Mouse (Mus musculus) intestine, embryonic 16.5 days (tissue): Measurements from ENCODE around the gene Ubn1. TPM values are rescaled to one million over a fixed set of nuclear protein-coding genes. Genes with fewer than 3 reads are reported as not detected.

Experiments
- ATAC-seq: fragments of 200-750 bp; cut with Nextera tagmentation; 2 replicates; pipeline ENCODE4 v1.8.0; 2017; ENCODE audit warnings: moderate TSS enrichment, moderate library complexity
- H3K27ac ChIP-seq: fragments of 300-500 bp; sonication (generic); 2 replicates; pipeline ENCODE4 v1.5.1; 2014; ENCODE audit warnings: mild to moderate bottlenecking, low read length
- H3K27me3 ChIP-seq: fragments of 300-500 bp; sonication (generic); replicated peaks from 2 replicates; pipeline ENCODE4 v1.6.1; 2014; ENCODE audit warnings: low read length, control low read depth, mixed read lengths; ENCODE audit not compliant: control insufficient read depth, insufficient read depth
- H3K36me3 ChIP-seq: fragments of 300-500 bp; sonication (generic); 2 replicates; pipeline ENCODE4 v1.6.1; 2014; ENCODE audit warnings: low read length, control low read depth; ENCODE audit not compliant: control insufficient read depth, insufficient read depth
- H3K4me1 ChIP-seq: fragments of 300-500 bp; sonication (generic); 2 replicates; pipeline ENCODE4 v1.6.1; 2014; ENCODE audit warnings: low read length, control low read depth, mixed read lengths; ENCODE audit not compliant: control insufficient read depth, insufficient read depth
- H3K4me2 ChIP-seq: fragments of 300-500 bp; sonication (generic); 2 replicates; pipeline ENCODE4 v1.6.1; 2014; ENCODE audit warnings: low read depth, low read length, control low read depth
- H3K4me3 ChIP-seq: fragments of 300-500 bp; sonication (generic); 2 replicates; pipeline ENCODE4 v1.5.1; 2014; ENCODE audit warnings: mild to moderate bottlenecking, low read length
- H3K9ac ChIP-seq: fragments of 300-500 bp; sonication (generic); 2 replicates; pipeline ENCODE4 v1.6.1; 2014; ENCODE audit warnings: low read depth, low read length
- H3K9me3 ChIP-seq: fragments of 300-500 bp; sonication (generic); 2 replicates; pipeline ENCODE4 v1.6.1; 2016; ENCODE audit warnings: low read length, control low read depth; ENCODE audit not compliant: control insufficient read depth
- whole genome bisulfite sequencing: fragments of 180-500 bp; shearing (Covaris S2); extraction: QIAGEN DNeasy Blood & Tissue Kit; methylation state at CpG from one replicate; pipeline ENCODE4 v1.1.7; 2014; 5-methylcytosine and 5-hydroxymethylcytosine counted together
- polyA plus RNA-seq: library from polyadenylated mRNA; unstranded; fragments of >200 nt; fragmentation: Nextera tagmentation; extraction: Ambion mirVana; gene quantifications from 2 replicates; pipeline ENCODE4 v1.2.1, GENCODE M21; 2015

The Ubn1 gene
- polyA plus RNA-seq, 1 experiment from 2014 or later, result 11.1 TPM

GRCm38 (mm10) chr16:5013054-5013838 is 36.6 kb upstream of the Ubn1 start, which contains the start of gene Rogdi:
Gene Rogdi, minus strand, starts transcription at chr16:5013553.
- H3K36me3 ChIP-seq, result peaks cover 16% of the 10 kb centered on the region

GRCm38 (mm10) chr16:5014578-5014977 is 35.3 kb upstream of the Ubn1 start:
- Histone ChIP-seq H3K4me1 (peaks cover 16% of the 10 kb centered on the region), H3K9me3 (no peaks in the 10 kb centered on the region), H3K4me2 (no peak overlapping the region), H3K9ac (no peak overlapping the region), H3K27me3 (no peaks in the 10 kb centered on the region), H3K4me3 (no peak overlapping the region), H3K27ac (no peak overlapping the region; the same call in 1 of the 2 replicates), H3K36me3 (peaks cover 25% of the 10 kb centered on the region)
- no peak for ATAC-seq
- WGBS, result 80% methylated on average over 4 of the region's 4 CpGs

More at GRCm38 (mm10) chr16:5013054-5013838, 36.6 kb upstream of the Ubn1 start, which contains the start of gene Rogdi:
- peak within 1 kb of the TSS; percentile 63 for H3K27ac ChIP-seq
- H3K9ac ChIP-seq, result peak within 1 kb of the TSS; percentile 76
- under 1% methylated on average over 62 of the region's 63 CpGs for WGBS
- H3K4me1 ChIP-seq, result peaks cover 16% of the 10 kb centered on the region
- ATAC-seq, result peak; percentile 98
- H3K9me3 ChIP-seq, result no peaks in the 10 kb centered on the region
- peak within 1 kb of the TSS; percentile 86 for H3K4me2 ChIP-seq
- peak within 1 kb of the TSS; percentile 78 for H3K4me3 ChIP-seq
- no peaks in the 10 kb centered on the region for H3K27me3 ChIP-seq

- no peak for ATAC-seq
- no peak overlapping the region for H3K4me2 ChIP-seq
- no peak overlapping the region for H3K4me3 ChIP-seq
- 97% methylated on average over 3 of the region's 3 CpGs for WGBS
- no peaks in the 10 kb centered on the region for H3K9me3 ChIP-seq
- no peaks in the 10 kb centered on the region for H3K27me3 ChIP-seq
- no peaks in the 10 kb centered on the region for H3K4me1 ChIP-seq
- H3K27ac ChIP-seq, result no peak overlapping the region
- H3K36me3 ChIP-seq, result peaks cover 38% of the 10 kb centered on the region
- no peak overlapping the region for H3K9ac ChIP-seq
These were observed 25.8 kb upstream of the Ubn1 start for GRCm38 (mm10) chr16:5024021-5024420.

GRCm38 (mm10) chr16:5029847-5030246 is 20.0 kb upstream of the Ubn1 start:
- WGBS, result 47% methylated on average over 2 of the region's 2 CpGs
- Histone ChIP-seq H3K27ac (no peak overlapping the region), H3K27me3 (no peaks in the 10 kb centered on the region), H3K4me2 (no peak overlapping the region), H3K9ac (no peak overlapping the region), H3K36me3 (peaks cover 27% of the 10 kb centered on the region), H3K4me3 (no peak overlapping the region), H3K4me1 (no peaks in the 10 kb centered on the region), H3K9me3 (no peaks in the 10 kb centered on the region)
- peak; percentile 85 for ATAC-seq

GRCm38 (mm10) chr16:5035591-5035990 is 14.3 kb upstream of the Ubn1 start:
- Histone ChIP-seq H3K36me3 (peaks cover 27% of the 10 kb centered on the region), H3K9me3 (no peaks in the 10 kb centered on the region), H3K27me3 (no peaks in the 10 kb centered on the region), H3K4me1 (no peaks in the 10 kb centered on the region), H3K4me2 (no peak overlapping the region), H3K27ac (no peak overlapping the region), H3K4me3 (no peak overlapping the region), H3K9ac (no peak overlapping the region)
- 94% methylated on average over 3 of the region's 3 CpGs for WGBS
- ATAC-seq, result no peak

- Histone ChIP-seq H3K4me2 (no peak overlapping the region), H3K9ac (no peak overlapping the region), H3K9me3 (no peaks in the 10 kb centered on the region), H3K27me3 (no peaks in the 10 kb centered on the region), H3K27ac (no peak overlapping the region), H3K4me1 (no peaks in the 10 kb centered on the region), H3K36me3 (peaks cover 22% of the 10 kb centered on the region), H3K4me3 (no peak overlapping the region)
- ATAC-seq, result no peak
- WGBS, result 86% methylated on average over 5 of the region's 5 CpGs
These were observed 13.1 kb upstream of the Ubn1 start for GRCm38 (mm10) chr16:5036649-5037234.

GRCm38 (mm10) chr16:5045322-5045721 is 4.5 kb upstream of the Ubn1 start:
- no peak for ATAC-seq
- Histone ChIP-seq H3K9ac (no peak overlapping the region), H3K4me3 (no peak overlapping the region), H3K27ac (no peak overlapping the region), H3K27me3 (no peaks in the 10 kb centered on the region), H3K9me3 (no peaks in the 10 kb centered on the region), H3K4me1 (peaks cover 6% of the 10 kb centered on the region; the same call in 1 of the 2 replicates), H3K36me3 (peaks cover 9% of the 10 kb centered on the region; the same call in 1 of the 2 replicates), H3K4me2 (no peak overlapping the region)
- WGBS, result 92% methylated on average over 3 of the region's 3 CpGs

- Histone ChIP-seq H3K36me3 (peaks cover 9% of the 10 kb centered on the region; the same call in 1 of the 2 replicates), H3K27ac (peak overlapping the region; percentile 85), H3K4me1 (peaks cover 11% of the 10 kb centered on the region), H3K27me3 (no peaks in the 10 kb centered on the region), H3K9ac (peak overlapping the region; percentile 96), H3K4me3 (peak overlapping the region; percentile 97), H3K9me3 (no peaks in the 10 kb centered on the region), H3K4me2 (peak overlapping the region; percentile 64)
- peak; percentile 66 for ATAC-seq
- under 1% methylated on average over 38 of the region's 38 CpGs for WGBS
These were observed 579 bp upstream of the Ubn1 start for GRCm38 (mm10) chr16:5049182-5049773.
